Mouse (Mus musculus) testis, adult 2 months (tissue): ENCODE results near the gene Ldlr.

Source experiments
- CTCF ChIP-seq: fragments of 200-500 bp; IDR thresholded peaks from 2 replicates; pipeline ENCODE4 v1.5.1; 2012; ENCODE audit warnings: low read depth, mild to moderate bottlenecking, inconsistent platforms, low read length, moderate library complexity; ENCODE audit not compliant: control insufficient read depth, insufficient read depth, insufficient replicate concordance
- POLR2A ChIP-seq: fragments of 200-500 bp; IDR thresholded peaks from 2 replicates; pipeline ENCODE4 v1.6.1; 2012; ENCODE audit warnings: low read depth, mild to moderate bottlenecking, inconsistent platforms, low read length, moderate library complexity; ENCODE audit not compliant: control insufficient read depth

GRCm38 (mm10) chr9:21733989-21734388, 10.7 kb downstream of the Ldlr start:
- TF ChIP-seq CTCF: no peak
- no peak for TF ChIP-seq POLR2A
